Mouse (Mus musculus): ENCODE results near the gene Rnf207.

DNA sequence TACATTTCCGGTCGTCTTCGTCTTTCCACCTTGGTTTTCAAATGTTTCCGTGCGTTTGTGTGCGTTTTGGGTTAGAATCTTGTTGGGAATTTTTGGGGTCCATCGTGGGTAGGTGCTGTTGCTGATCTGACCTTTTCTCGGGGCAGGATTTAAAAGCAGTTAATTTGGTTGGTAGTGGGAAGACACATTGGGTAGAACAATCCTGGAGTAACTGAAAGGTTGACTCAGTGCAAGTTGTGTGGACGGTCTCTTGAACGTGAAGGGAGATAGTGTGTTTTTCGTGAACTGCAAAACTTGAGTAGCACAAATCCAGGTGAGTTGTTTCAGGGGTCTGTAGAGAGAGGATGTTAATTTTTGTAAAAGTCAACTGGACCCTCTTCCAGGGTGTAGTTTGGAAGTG lies 7.8 kb upstream of the Rnf207 start:
- TF ChIP-seq EP300 (IDR thresholded peaks at IDR 0.05) (no peak), CTCF (IDR thresholded peaks at IDR 0.05) (no peak)
